Mouse (Mus musculus): ENCODE measurements at regions not wholly inside any gene's neighbourhood (a gene's known extent, or its start where the extent isn't known, plus 50 kb on each side); places are given as distances from the start of the nearest gene placed in this dataset.

GRCm38 (mm10) chr9:115390880-115391281 is 80.7 kb upstream of the Stt3b start:
- no peak for TF ChIP-seq CTCF (IDR thresholded peaks at IDR 0.05; ENCODE audit: low read depth, low read length)
- TF ChIP-seq POLR2A (IDR thresholded peaks at IDR 0.05; ENCODE audit: insufficient read depth, low read length): no peak
- no peak for TF ChIP-seq EP300 (IDR thresholded peaks at IDR 0.05; ENCODE audit: insufficient read depth, low read depth, low read length)
- no peaks in the 10 kb centered on the region for H3K36me3 ChIP-seq (ENCODE audit: control insufficient read depth, insufficient read depth, low read length, poor library complexity, severe bottlenecking)
- H3K9me3 ChIP-seq (replicated peaks; ENCODE audit: control insufficient read depth, insufficient read depth, low read length, poor library complexity, severe bottlenecking): no peaks in the 10 kb centered on the region
- no peak overlapping the region for H3K9ac ChIP-seq (ENCODE audit: low read depth, poor library complexity, severe bottlenecking)
- no peak overlapping the region for H3K4me3 ChIP-seq (ENCODE audit: low read depth, low read length)
- no peak overlapping the region for H3K27ac ChIP-seq (ENCODE audit: insufficient read depth, low read length)
- no peaks in the 10 kb centered on the region for H3K27me3 ChIP-seq (ENCODE audit: control insufficient read depth, insufficient read depth, low read length, poor library complexity, severe bottlenecking)
- H3K4me1 ChIP-seq (ENCODE audit: control insufficient read depth, insufficient read depth, low read length): no peaks in the 10 kb centered on the region

- TF ChIP-seq POLR2A (IDR thresholded peaks at IDR 0.05; ENCODE audit: insufficient read depth, low read length) (no peak), EP300 (IDR thresholded peaks at IDR 0.05; ENCODE audit: insufficient read depth, low read depth, low read length) (no peak)
- no peaks in the 10 kb centered on the region for H3K27me3 ChIP-seq (ENCODE audit: control insufficient read depth, insufficient read depth, low read length, poor library complexity, severe bottlenecking)
- no peaks in the 10 kb centered on the region for H3K9me3 ChIP-seq (replicated peaks; ENCODE audit: control insufficient read depth, insufficient read depth, low read length, poor library complexity, severe bottlenecking)
- H3K36me3 ChIP-seq (ENCODE audit: control insufficient read depth, insufficient read depth, low read length, poor library complexity, severe bottlenecking): no peaks in the 10 kb centered on the region
- H3K27ac ChIP-seq (ENCODE audit: insufficient read depth, low read length): no peak overlapping the region
- no peak overlapping the region for H3K4me3 ChIP-seq (ENCODE audit: low read depth, low read length)
- H3K9ac ChIP-seq (ENCODE audit: low read depth, poor library complexity, severe bottlenecking): no peak overlapping the region
- no peaks in the 10 kb centered on the region for H3K4me1 ChIP-seq (ENCODE audit: control insufficient read depth, insufficient read depth, low read length)
These were observed 85.3 kb upstream of the Stt3b start for GRCm38 (mm10) chr9:115395511-115395910.

GRCm38 (mm10) chr9:115400461-115400860 is 90.2 kb upstream of the Stt3b start:
- Histone ChIP-seq H3K9me3 (replicated peaks; ENCODE audit: control insufficient read depth, insufficient read depth, low read length, poor library complexity, severe bottlenecking) (no peaks in the 10 kb centered on the region), H3K4me1 (ENCODE audit: control insufficient read depth, insufficient read depth, low read length) (no peaks in the 10 kb centered on the region), H3K9ac (ENCODE audit: low read depth, poor library complexity, severe bottlenecking) (no peak overlapping the region), H3K4me3 (ENCODE audit: low read depth, low read length) (no peak overlapping the region), H3K36me3 (ENCODE audit: control insufficient read depth, insufficient read depth, low read length, poor library complexity, severe bottlenecking) (no peaks in the 10 kb centered on the region), H3K27me3 (ENCODE audit: control insufficient read depth, insufficient read depth, low read length, poor library complexity, severe bottlenecking) (no peaks in the 10 kb centered on the region), H3K27ac (ENCODE audit: insufficient read depth, low read length) (no peak overlapping the region)
- TF ChIP-seq CTCF (IDR thresholded peaks at IDR 0.05; ENCODE audit: low read depth, low read length) (no peak), POLR2A (IDR thresholded peaks at IDR 0.05; ENCODE audit: insufficient read depth, low read length) (no peak), EP300 (IDR thresholded peaks at IDR 0.05; ENCODE audit: insufficient read depth, low read depth, low read length) (no peak)

- no peak overlapping the region for H3K27ac ChIP-seq (ENCODE audit: insufficient read depth, low read length)
- TF ChIP-seq POLR2A (IDR thresholded peaks at IDR 0.05; ENCODE audit: insufficient read depth, low read length): no peak
- TF ChIP-seq EP300 (IDR thresholded peaks at IDR 0.05; ENCODE audit: insufficient read depth, low read depth, low read length): no peak
- no peak for TF ChIP-seq CTCF (IDR thresholded peaks at IDR 0.05; ENCODE audit: low read depth, low read length)
- H3K4me1 ChIP-seq (ENCODE audit: control insufficient read depth, insufficient read depth, low read length): no peaks in the 10 kb centered on the region
- no peaks in the 10 kb centered on the region for H3K9me3 ChIP-seq (replicated peaks; ENCODE audit: control insufficient read depth, insufficient read depth, low read length, poor library complexity, severe bottlenecking)
- H3K36me3 ChIP-seq (ENCODE audit: control insufficient read depth, insufficient read depth, low read length, poor library complexity, severe bottlenecking): no peaks in the 10 kb centered on the region
- no peaks in the 10 kb centered on the region for H3K27me3 ChIP-seq (ENCODE audit: control insufficient read depth, insufficient read depth, low read length, poor library complexity, severe bottlenecking)
- no peak overlapping the region for H3K4me3 ChIP-seq (ENCODE audit: low read depth, low read length)
- no peak overlapping the region for H3K9ac ChIP-seq (ENCODE audit: low read depth, poor library complexity, severe bottlenecking)
These were observed 91.4 kb upstream of the Stt3b start for GRCm38 (mm10) chr9:115401405-115402151.

- Histone ChIP-seq H3K4me3 (ENCODE audit: low read depth, low read length) (no peak overlapping the region), H3K27ac (ENCODE audit: insufficient read depth, low read length) (no peak overlapping the region), H3K36me3 (ENCODE audit: control insufficient read depth, insufficient read depth, low read length, poor library complexity, severe bottlenecking) (no peaks in the 10 kb centered on the region), H3K4me1 (ENCODE audit: control insufficient read depth, insufficient read depth, low read length) (no peaks in the 10 kb centered on the region), H3K9me3 (replicated peaks; ENCODE audit: control insufficient read depth, insufficient read depth, low read length, poor library complexity, severe bottlenecking) (no peaks in the 10 kb centered on the region), H3K9ac (ENCODE audit: low read depth, poor library complexity, severe bottlenecking) (no peak overlapping the region), H3K27me3 (ENCODE audit: control insufficient read depth, insufficient read depth, low read length, poor library complexity, severe bottlenecking) (no peaks in the 10 kb centered on the region)
- no peak for TF ChIP-seq EP300 (IDR thresholded peaks at IDR 0.05; ENCODE audit: insufficient read depth, low read depth, low read length)
- no peak for TF ChIP-seq CTCF (IDR thresholded peaks at IDR 0.05; ENCODE audit: low read depth, low read length)
- TF ChIP-seq POLR2A (IDR thresholded peaks at IDR 0.05; ENCODE audit: insufficient read depth, low read length): no peak
These were observed 92.4 kb upstream of the Stt3b start for GRCm38 (mm10) chr9:115402661-115403060.

- Histone ChIP-seq H3K4me1 (ENCODE audit: control insufficient read depth, insufficient read depth, low read length) (no peaks in the 10 kb centered on the region), H3K27me3 (ENCODE audit: control insufficient read depth, insufficient read depth, low read length, poor library complexity, severe bottlenecking) (no peaks in the 10 kb centered on the region), H3K36me3 (ENCODE audit: control insufficient read depth, insufficient read depth, low read length, poor library complexity, severe bottlenecking) (no peaks in the 10 kb centered on the region), H3K9me3 (replicated peaks; ENCODE audit: control insufficient read depth, insufficient read depth, low read length, poor library complexity, severe bottlenecking) (no peaks in the 10 kb centered on the region), H3K27ac (ENCODE audit: insufficient read depth, low read length) (no peak overlapping the region), H3K9ac (ENCODE audit: low read depth, poor library complexity, severe bottlenecking) (no peak overlapping the region), H3K4me3 (ENCODE audit: low read depth, low read length) (no peak overlapping the region)
- no peak for TF ChIP-seq EP300 (IDR thresholded peaks at IDR 0.05; ENCODE audit: insufficient read depth, low read depth, low read length)
- TF ChIP-seq CTCF (IDR thresholded peaks at IDR 0.05; ENCODE audit: low read depth, low read length): no peak
- no peak for TF ChIP-seq POLR2A (IDR thresholded peaks at IDR 0.05; ENCODE audit: insufficient read depth, low read length)
These were observed 93.2 kb upstream of the Stt3b start for GRCm38 (mm10) chr9:115403354-115403968.

Measured in ES-Bruce4 (cell line).